Mouse (Mus musculus) frontal cortex, postnatal 36 days (tissue): ENCODE measurements around the gene Mymx.

Experiments used
- DNase-seq, 2 experiments: peaks; one replicate each; pipeline ENCODE4 v3.0.0; 2022; ENCODE audit warnings: low spot score in 2 of 2

The Mymx gene

GRCm38 (mm10) chr17:45572103-45573086 lies 29.5 kb downstream of the Mymx start:
- peak; percentile 74 to 76 for DNase-seq

DNA sequence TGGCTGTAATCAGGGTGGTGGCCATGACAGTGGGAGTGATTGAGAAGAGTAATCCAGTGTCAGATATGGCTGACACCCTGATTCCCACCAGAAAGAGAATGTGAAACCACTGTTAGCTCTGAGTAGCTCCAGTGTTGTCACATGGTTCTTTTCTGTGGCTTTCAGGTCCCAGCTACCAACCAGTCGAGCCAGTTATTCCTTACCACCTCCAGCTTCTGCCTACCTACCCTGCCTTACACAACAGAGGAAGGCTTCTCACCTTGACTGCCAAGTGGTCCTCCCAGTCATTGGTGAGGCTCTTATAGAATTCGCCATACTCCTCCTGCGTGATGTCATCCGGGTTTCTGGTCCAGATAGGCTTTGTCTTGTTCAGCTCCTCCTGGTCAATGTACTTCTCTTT lies 31.9 kb downstream of the Mymx start:
- DNase-seq: no peak

GRCm38 (mm10) chr17:45568990-45569389 lies 32.9 kb downstream of the Mymx start:
- no peak for DNase-seq

DNA sequence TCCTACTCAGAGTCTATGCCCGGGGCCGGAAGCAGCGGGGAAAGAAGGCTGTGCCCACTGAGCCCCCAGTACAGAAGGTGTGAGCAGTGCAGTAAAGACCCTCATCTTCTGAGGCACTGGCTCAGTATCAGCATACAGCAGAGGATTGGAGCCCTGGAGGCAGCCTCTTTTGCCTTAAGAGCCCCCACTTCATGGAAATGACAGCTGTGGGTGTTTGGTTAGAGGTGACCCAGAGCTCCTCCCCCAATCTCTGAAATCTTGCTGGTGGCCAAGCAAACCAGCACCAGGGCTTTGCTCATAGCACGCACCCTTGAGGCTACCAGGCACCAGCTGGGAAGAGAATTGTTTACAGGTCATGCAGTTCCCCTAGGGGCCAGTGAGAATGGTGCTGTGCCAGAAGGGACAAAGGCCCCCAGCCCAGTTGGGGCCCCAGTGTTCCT lies 34.7 kb downstream of the Mymx start:
- peak in 1 of 2 experiments; percentile 52 for DNase-seq

DNA sequence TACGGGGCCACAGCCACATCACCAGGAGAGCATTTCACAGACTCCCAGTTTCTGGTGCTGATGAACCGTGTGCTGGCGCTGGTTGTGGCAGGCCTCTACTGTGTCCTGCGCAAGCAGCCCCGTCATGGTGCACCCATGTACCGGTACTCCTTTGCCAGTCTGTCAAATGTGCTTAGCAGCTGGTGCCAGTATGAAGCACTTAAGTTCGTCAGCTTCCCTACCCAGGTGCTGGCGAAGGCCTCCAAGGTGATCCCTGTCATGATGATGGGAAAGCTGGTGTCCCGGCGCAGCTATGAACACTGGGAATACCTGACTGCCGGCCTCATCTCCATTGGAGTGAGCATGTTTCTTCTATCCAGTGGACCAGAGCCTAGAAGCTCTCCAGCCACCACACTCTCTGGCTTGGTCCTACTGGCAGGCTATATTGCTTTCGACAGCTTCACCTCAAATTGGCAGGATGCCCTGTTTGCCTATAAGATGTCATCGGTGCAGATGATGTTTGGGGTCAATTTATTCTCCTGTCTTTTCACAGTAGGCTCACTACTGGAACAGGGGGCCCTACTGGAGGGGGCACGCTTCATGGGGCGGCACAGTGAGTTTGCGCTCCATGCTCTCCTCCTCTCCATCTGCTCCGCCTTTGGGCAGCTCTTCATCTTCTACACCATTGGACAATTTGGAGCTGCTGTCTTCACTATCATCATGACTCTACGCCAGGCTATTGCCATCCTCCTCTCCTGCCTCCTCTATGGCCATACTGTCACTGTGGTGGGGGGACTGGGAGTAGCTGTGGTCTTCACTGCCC lies 35.3 kb downstream of the Mymx start:
- no peak for DNase-seq

GRCm38 (mm10) chr17:45566031-45566359 lies 35.9 kb downstream of the Mymx start:
- no peak for DNase-seq

DNA sequence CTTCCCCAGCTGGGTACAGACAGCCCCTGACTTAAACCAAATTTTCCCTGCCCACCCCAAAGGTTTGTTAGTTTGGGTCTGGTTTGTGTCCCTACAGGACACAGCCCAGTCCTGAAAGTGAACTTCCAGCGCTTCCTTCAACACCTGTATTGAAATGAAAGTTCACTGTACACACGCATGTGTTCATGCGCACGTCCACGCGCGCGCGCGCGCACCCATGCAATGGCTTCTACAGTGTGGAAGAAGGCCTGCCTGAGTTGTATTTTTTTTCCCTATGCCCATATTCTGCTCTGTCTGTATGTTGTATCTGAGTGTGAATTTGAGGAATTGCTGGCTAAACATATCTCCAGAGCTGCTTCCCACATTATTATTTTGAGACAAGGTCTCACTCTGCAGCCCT lies 36.8 kb downstream of the Mymx start:
- no peak for DNase-seq

DNA sequence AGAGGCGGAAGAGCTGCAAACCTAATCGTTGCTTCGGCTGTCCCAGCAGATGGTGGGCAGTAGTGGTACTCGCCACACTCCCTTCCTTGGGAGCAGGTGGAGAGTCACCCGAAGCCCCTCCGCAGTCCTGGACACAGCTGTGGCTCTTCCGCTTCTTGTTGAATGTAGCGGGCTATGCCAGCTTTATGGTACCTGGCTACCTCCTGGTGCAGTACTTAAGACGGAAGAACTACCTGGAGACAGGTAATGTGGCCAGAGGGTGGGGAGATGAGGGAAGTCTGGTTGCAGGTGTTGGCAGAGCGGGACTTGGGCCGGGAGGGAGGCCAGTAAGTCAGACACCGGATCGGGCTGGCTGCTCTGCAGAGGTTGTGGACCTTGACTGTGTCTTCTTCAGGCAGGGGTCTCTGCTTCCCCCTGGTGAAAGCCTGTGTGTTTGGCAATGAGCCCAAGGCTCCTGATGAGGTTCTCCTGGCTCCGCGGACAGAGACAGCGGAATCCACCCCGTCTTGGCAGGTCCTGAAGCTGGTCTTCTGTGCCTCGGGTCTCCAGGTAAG lies 37.3 kb downstream of the Mymx start:
- no peak for DNase-seq

DNA sequence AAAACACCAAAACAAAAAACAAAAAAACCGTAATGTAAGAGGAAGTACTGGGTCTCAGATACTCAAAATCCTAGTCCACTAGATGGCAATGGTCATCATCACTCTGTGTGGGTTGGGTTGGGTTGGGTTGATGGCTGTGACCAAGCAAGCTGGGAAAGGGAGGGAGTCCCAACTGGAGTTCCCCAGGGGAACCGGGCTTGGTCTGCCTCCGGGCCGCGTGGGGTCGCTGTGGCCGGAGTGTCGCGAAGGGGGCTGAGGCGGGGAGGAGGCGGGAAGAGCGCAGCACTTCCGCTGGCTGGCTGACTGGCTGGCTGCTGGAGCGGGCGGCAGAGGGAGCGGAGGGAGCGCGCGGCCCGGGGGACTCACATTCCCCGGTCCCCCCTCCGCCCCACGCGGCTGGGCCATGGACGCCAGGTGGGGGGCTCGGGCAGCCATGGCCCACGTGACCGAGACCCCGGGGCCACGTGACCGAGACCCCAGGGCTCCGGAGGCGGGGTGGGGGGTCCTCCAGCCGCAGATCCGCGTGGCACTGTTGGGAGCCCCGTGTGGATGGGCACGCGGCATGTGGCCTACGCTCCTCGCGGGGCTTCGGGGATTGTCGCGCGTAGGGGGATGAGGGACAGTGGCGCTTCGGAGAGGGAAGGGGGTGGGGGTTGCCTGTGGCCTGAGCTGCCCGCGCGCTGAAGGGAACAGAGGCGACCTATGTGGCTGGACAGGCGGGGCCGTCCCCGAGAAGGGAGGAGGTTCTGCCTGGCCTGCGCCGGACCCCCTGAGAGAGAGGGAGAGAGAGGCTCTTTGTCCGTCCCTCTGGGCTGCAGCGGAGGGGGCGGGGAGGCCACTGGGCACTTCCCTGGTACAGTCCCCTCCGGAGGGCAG lies 38.0 kb downstream of the Mymx start, which contains the start of gene Slc35b2:
Slc35b2 (plus strand) TSS at position 220 of the 876 bp plus-strand sequence.
- DNase-seq: peak; percentile 90 to 92

DNA sequence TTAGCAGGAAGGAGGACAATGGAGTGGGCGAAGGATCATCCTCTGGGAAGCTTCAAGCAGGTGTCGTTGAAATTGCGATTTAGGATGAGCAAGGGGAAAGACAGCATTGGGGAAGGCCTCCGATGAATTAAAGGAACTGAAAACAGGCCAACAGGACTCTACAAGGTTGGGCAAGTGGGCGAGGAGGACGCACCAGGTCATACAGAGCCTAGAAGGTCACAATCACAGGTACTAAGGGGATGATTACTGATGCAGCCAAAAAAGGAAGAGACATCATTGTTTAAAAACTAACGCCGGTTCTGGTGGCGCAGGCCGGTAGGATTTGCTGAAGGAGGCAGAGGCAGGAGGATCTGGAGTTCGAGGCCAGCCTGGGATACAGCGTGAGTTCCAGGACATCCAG lies 38.7 kb downstream of the Mymx start:
- no peak for DNase-seq

DNA sequence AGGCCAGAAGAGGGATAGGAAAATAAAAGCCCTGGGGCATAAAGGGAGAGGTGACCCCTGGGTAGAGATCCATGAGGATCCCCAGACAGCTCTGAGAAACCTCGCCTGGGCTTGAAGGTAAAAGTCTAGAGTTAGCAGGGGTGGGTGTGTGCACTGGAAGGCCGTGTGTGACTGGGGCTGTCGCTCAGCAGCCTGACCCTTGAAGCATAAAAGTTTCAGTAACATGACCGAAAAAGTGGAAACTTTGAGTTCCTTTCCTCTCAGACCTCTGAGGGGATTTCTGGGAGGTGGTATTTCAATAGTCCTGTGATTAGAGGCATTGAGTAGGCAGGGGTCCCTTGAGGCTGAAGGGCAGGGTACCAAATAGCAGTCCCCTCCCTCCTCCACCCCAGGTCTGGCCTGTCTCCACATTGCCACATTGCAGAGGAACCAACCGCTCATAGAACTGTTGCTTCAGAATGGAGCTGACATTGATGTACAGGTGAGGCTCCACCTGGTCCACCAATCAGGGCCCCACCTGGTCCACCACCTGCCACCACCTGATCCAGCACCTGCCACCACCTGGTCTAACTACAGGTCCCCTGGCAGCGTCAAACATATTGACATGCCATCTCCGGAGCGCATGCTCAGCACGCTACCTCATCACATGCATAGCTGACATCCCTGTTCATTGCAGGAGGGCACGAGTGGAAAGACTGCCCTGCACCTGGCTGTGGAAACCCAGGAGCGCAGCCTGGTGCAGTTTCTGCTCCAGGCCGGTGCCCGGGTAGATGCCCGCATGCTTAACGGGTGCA lies 42.0 kb downstream of the Mymx start:
- DNase-seq: no peak

- no peak for DNase-seq
These were observed 43.7 kb downstream of the Mymx start for GRCm38 (mm10) chr17:45557998-45558862.

GRCm38 (mm10) chr17:45557246-45557824 lies 44.6 kb downstream of the Mymx start:
- no peak for DNase-seq

GRCm38 (mm10) chr17:45556514-45557245 lies 45.2 kb downstream of the Mymx start:
- no peak for DNase-seq

- DNase-seq: no peak
These were observed 45.8 kb downstream of the Mymx start for GRCm38 (mm10) chr17:45556107-45556489.

DNA sequence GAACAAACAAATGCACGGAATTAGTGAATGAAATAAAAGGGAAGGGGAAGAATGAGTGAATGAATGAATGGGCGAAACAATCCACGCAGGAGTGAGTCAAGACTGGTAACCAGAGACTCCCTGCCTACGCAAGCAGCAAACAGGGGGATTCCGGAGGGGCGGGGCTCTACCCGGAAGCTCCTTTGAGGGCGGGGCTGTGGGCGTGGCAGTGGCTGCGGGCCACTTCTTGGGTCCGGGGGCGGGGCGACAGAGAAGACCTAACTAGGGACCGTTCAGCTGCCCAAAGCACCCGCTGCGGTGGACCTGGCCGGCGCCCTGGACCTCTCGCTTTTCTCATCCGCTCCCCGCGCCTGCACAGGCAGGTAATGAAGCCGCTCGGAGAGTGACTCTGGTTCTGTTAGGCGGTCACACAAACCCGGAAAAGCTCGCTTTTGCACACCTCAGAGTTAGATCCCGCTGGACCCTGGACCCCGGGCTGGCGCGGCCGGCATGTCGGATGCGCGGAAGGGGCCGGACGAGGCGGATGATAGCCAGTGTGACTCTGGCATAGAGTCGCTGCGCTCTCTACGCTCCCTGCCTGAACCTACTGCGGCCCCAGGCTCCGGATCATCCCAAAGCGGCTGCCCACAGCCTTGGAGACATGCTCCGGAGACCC lies 46.3 kb downstream of the Mymx start, which contains the start of gene Nfkbie:
Nfkbie (plus strand) TSS at position 252 of the 655 bp plus-strand sequence.
- DNase-seq: peak; percentile 88 to 90

DNA sequence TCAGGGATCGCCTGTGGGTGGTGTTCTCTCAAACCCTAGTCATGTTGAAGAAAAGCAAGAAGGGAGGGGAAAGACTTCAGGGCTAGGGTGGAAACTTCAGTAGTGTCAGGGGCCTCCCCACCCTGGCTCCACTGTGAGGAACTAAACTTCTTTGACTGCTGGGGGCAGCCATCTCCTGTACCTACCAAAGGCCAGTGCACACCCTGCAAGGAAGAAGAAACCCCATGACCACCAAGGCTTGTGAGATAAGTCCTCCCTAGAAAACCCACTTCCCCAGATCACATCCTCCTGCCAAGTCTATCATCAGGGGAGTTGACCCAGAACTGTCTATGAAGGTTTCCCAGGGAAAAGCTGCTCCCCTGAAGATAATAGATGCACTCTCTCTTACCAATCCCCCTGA lies 47.5 kb downstream of the Mymx start:
- no peak for DNase-seq

DNA sequence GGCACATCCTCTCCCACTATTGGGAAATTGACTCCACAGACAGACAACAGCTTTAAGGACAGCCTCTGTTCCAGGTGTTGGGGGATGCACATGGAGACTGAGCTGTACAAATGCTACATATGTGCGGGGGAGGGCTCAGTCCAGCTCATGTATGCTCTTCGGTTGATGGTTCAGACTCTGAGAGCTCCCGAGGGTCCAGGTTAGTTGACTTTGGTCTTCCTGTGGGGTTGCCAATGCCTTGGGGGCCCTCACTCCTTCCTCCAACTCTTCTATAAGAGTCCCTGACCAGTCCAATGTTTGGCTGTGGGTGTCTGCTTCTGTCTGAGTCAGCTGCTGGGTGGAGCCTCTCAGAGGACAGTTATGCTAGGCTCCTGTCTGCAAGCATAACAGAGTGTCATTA lies 48.8 kb downstream of the Mymx start:
- no peak for DNase-seq
